Mouse (Mus musculus) cortical plate, adult 2 months (tissue): Measurements from ENCODE around the gene Ski.

ENCODE experiments used
- CTCF ChIP-seq: fragments of 200-500 bp; IDR thresholded peaks from 2 replicates; pipeline ENCODE4 v1.5.1; 2011; ENCODE audit warnings: mild to moderate bottlenecking, control low read depth, low read length; ENCODE audit not compliant: insufficient read depth; ENCODE audit errors: extremely low read depth
- POLR2A ChIP-seq: fragments of 200-500 bp; IDR thresholded peaks from 2 replicates; pipeline ENCODE4 v1.6.1; 2011; ENCODE audit warnings: mild to moderate bottlenecking, low read length, control low read depth; ENCODE audit not compliant: insufficient read depth; ENCODE audit errors: extremely low read depth

- TF ChIP-seq POLR2A (no peak), CTCF (no peak)
These were observed 1.5 kb upstream of the Ski start for GRCm38 (mm10) chr4:155223594-155224528.
